In genomic region chr16:97272035-97272631, GRCm38 (mm10) we compare ENCODE assay signal across 8 mouse cellular contexts.
DNase-seq lines count a peak whose midpoint lies in the region; ATAC-seq and TF ChIP-seq lines count a peak whose summit lies in the region.

No protein-coding gene starts in this region.

- no peak for TF ChIP-seq POLR2A in ES-Bruce4 (IDR thresholded peaks at IDR 0.05; ENCODE audit: insufficient read depth, low read length)
- TF ChIP-seq POLR2A in testis, adult 2 months (IDR thresholded peaks at IDR 0.05; ENCODE audit: control insufficient read depth, low read depth, low read length) = no peak

- no peak overlapping the region for H3K9ac ChIP-seq in ES-Bruce4 (ENCODE audit: low read depth, poor library complexity, severe bottlenecking)
- peak overlapping the region; percentile 14; the same call in 1 of the 2 replicates for H3K9ac ChIP-seq in forebrain, embryonic 14.5 days (ENCODE audit: low read length)
- peak overlapping the region; percentile 38; the same call in 1 of the 2 replicates for H3K9ac ChIP-seq in neural tube, embryonic 15.5 days (replicated peaks)

- H3K4me2 ChIP-seq in forebrain, embryonic 14.5 days (ENCODE audit: low read length) = peak overlapping the region; percentile 35
- H3K4me2 ChIP-seq in neural tube, embryonic 15.5 days = peak overlapping the region; percentile 58

- DNase-seq in forebrain, embryonic 14.5 days (ENCODE audit: low spot score) = peak; percentile 87
- DNase-seq in heart, postnatal 4 days = peak; percentile 78
- DNase-seq in layer of hippocampus, adult 18-20 months (ENCODE audit: low spot score in 2 of 2) = peak; percentile 71 to 89
- DNase-seq in lung, adult 18-20 months = peak; percentile 46 to 53

- ATAC-seq in cerebellum, adult (ENCODE audit: insufficient number of reproducible peaks, low FRiP score, low TSS enrichment) = peak; percentile 66
- peak; percentile 96 for ATAC-seq in forebrain, embryonic 14.5 days
- ATAC-seq in neural tube, embryonic 15.5 days (ENCODE audit: low FRiP score) = peak; percentile 92

- H3K36me3 ChIP-seq in ES-Bruce4 (ENCODE audit: control insufficient read depth, insufficient read depth, low read length, poor library complexity, severe bottlenecking) = no peaks in the 10 kb centered on the region
- no peaks in the 10 kb centered on the region for H3K36me3 ChIP-seq in forebrain, embryonic 14.5 days (ENCODE audit: control insufficient read depth, insufficient read depth, low read length)
- H3K36me3 ChIP-seq in neural tube, embryonic 15.5 days = no peaks in the 10 kb centered on the region
- H3K36me3 ChIP-seq in testis, adult 2 months (ENCODE audit: control insufficient read depth, insufficient read depth, low read length) = no peaks in the 10 kb centered on the region

- peak; percentile 79 for TF ChIP-seq CTCF in ES-Bruce4 (IDR thresholded peaks at IDR 0.05; ENCODE audit: low read depth, low read length)
- TF ChIP-seq CTCF in testis, adult 2 months (IDR thresholded peaks at IDR 0.05; ENCODE audit: control insufficient read depth, insufficient read depth, insufficient replicate concordance, low read depth, low read length) = peak; percentile 86; the same call in 1 of the 2 replicates

- H3K9me3 ChIP-seq in ES-Bruce4 (replicated peaks; ENCODE audit: control insufficient read depth, insufficient read depth, low read length, poor library complexity, severe bottlenecking) = no peaks in the 10 kb centered on the region
- no peaks in the 10 kb centered on the region for H3K9me3 ChIP-seq in forebrain, embryonic 14.5 days (replicated peaks; ENCODE audit: control insufficient read depth, low read length)
- H3K9me3 ChIP-seq in neural tube, embryonic 15.5 days (replicated peaks) = no peaks in the 10 kb centered on the region

- H3K4me3 ChIP-seq in ES-Bruce4 (ENCODE audit: low read depth, low read length) = no peak overlapping the region
- H3K4me3 ChIP-seq in forebrain, embryonic 14.5 days (ENCODE audit: low read depth, low read length) = 0 out of 2 replicates have a peak overlapping the region, but pooled peaks have one; percentile 2
- H3K4me3 ChIP-seq in neural tube, embryonic 15.5 days (replicated peaks) = peak overlapping the region; percentile 27; the same call in 1 of the 2 replicates
- no peak overlapping the region for H3K4me3 ChIP-seq in testis, adult 2 months (ENCODE audit: control insufficient read depth, low read depth, low read length)

- TF ChIP-seq EP300 in ES-Bruce4 (IDR thresholded peaks at IDR 0.05; ENCODE audit: insufficient read depth, low read depth, low read length) = no peak

- H3K27me3 ChIP-seq in ES-Bruce4 (ENCODE audit: control insufficient read depth, insufficient read depth, low read length, poor library complexity, severe bottlenecking) = no peaks in the 10 kb centered on the region
- no peaks in the 10 kb centered on the region for H3K27me3 ChIP-seq in forebrain, embryonic 14.5 days (replicated peaks; ENCODE audit: control insufficient read depth, insufficient read depth, low read length)
- H3K27me3 ChIP-seq in neural tube, embryonic 15.5 days (replicated peaks) = no peaks in the 10 kb centered on the region
- no peaks in the 10 kb centered on the region for H3K27me3 ChIP-seq in testis, adult 2 months (ENCODE audit: control insufficient read depth, insufficient read depth, low read length)

- no peaks in the 10 kb centered on the region for H3K4me1 ChIP-seq in ES-Bruce4 (ENCODE audit: control insufficient read depth, insufficient read depth, low read length)
- no peaks in the 10 kb centered on the region for H3K4me1 ChIP-seq in forebrain, embryonic 14.5 days (ENCODE audit: control insufficient read depth, insufficient read depth, low read length)
- peaks cover 12% of the 10 kb centered on the region for H3K4me1 ChIP-seq in neural tube, embryonic 15.5 days
- no peaks in the 10 kb centered on the region for H3K4me1 ChIP-seq in testis, adult 2 months (ENCODE audit: control insufficient read depth, insufficient read depth, low read length)

- no peak overlapping the region for H3K27ac ChIP-seq in ES-Bruce4 (ENCODE audit: insufficient read depth, low read length)
- no peak overlapping the region for H3K27ac ChIP-seq in forebrain, embryonic 14.5 days (ENCODE audit: low read depth, low read length)
- H3K27ac ChIP-seq in neural tube, embryonic 15.5 days (replicated peaks) = peak overlapping the region; percentile 61
- no peak overlapping the region for H3K27ac ChIP-seq in testis, adult 2 months (ENCODE audit: control insufficient read depth, insufficient read depth, low read depth, low read length)

- WGBS in forebrain, embryonic 14.5 days = 12% methylated on average over 12 of the region's 12 CpGs
- 6% methylated on average over 12 of the region's 12 CpGs for WGBS in neural tube, embryonic 15.5 days

Comparison
In these comparisons a context has a peak if more than half of its experiments do, and no peak if none do; other contexts are left out.
1. H3K4me3 ChIP-seq: peak in forebrain, embryonic 14.5 days (single experiment) and neural tube, embryonic 15.5 days (single experiment); none in ES-Bruce4 (single experiment) and testis, adult 2 months (single experiment).
2. Peak in every context shown above with its lines, with median percentiles within 50 percentile points of each other: ATAC-seq and DNase-seq.